In the genomic region with DNA sequence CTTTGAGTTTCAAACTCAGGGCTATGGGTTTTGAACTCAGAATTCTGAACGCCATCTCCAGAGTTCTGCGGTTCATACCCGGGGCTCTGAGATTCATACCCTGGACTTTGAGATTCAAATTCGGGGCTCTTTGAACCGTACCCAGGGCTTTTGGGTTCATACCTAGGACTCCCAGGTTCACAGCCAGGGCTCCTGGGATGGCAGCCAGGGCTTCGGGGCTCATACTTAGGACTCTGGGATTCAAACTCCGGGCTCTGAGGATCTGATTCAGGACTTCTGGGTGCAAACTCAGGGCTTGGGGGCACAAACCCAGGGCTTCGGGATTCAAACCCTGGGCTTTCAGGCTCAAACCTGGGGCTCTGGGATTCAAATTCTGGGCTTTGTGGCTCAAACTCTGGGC, we compare ENCODE assay signal across 7 mouse cellular contexts. TPM values are rescaled to one million over a fixed set of nuclear protein-coding genes. Genes with fewer than 3 reads are reported as not detected.
DNase-seq lines count a peak whose midpoint lies in the region; ATAC-seq and TF ChIP-seq lines count a peak whose summit lies in the region.

No protein-coding gene starts in this region.

- no peak overlapping the region for H3K27ac ChIP-seq in hindbrain, embryonic 11.5 days (ENCODE audit: low read depth, low read length)
- no peak overlapping the region for H3K27ac ChIP-seq in liver, embryonic 11.5 days (ENCODE audit: low read depth, low read length)

- no peak for DNase-seq in hindbrain, embryonic 11.5 days (ENCODE audit: low spot score)
- DNase-seq in liver, embryonic 11.5 days (ENCODE audit: low spot score): no peak
- no peak for DNase-seq in B cell, adult 2 months
- no peak for DNase-seq in testis, postnatal 10 days (ENCODE audit: low spot score)
- no peak for DNase-seq in lung, postnatal 25 days (ENCODE audit: low spot score)

- H3ac ChIP-seq in C2C12 (ENCODE audit: control insufficient read depth, insufficient read length, low read depth): no peak overlapping the region

- peak overlapping the region; percentile 61 for H3K4me2 ChIP-seq in hindbrain, embryonic 11.5 days (replicated peaks; ENCODE audit: low read depth, low read length)
- peak overlapping the region; percentile 70 for H3K4me2 ChIP-seq in liver, embryonic 11.5 days

- H3K27me3 ChIP-seq in C2C12 (ENCODE audit: control insufficient read depth, insufficient read depth, insufficient read length): no peaks in the 10 kb centered on the region
- H3K27me3 ChIP-seq in E14TG2a.4 (ENCODE audit: insufficient read depth, low read length): peaks cover 29% of the 10 kb centered on the region
- H3K27me3 ChIP-seq in hindbrain, embryonic 11.5 days (ENCODE audit: control insufficient read depth, insufficient read depth, low read length): no peaks in the 10 kb centered on the region
- no peaks in the 10 kb centered on the region for H3K27me3 ChIP-seq in liver, embryonic 11.5 days (replicated peaks; ENCODE audit: control insufficient read depth, insufficient read depth, low read length)

- no peak for ATAC-seq in hindbrain, embryonic 11.5 days (ENCODE audit: low FRiP score)
- ATAC-seq in liver, embryonic 11.5 days (replicated peaks; ENCODE audit: low FRiP score): no peak

- H3K9me3 ChIP-seq in E14TG2a.4 (ENCODE audit: low read length): no peaks in the 10 kb centered on the region
- no peaks in the 10 kb centered on the region for H3K9me3 ChIP-seq in hindbrain, embryonic 11.5 days (ENCODE audit: control insufficient read depth, low read length)
- H3K9me3 ChIP-seq in liver, embryonic 11.5 days (ENCODE audit: control insufficient read depth, low read length): no peaks in the 10 kb centered on the region

- H3K36me3 ChIP-seq in C2C12 (ENCODE audit: control insufficient read depth, insufficient read depth) (no peaks in the 10 kb centered on the region), E14TG2a.4 (ENCODE audit: insufficient read depth, low read length) (no peaks in the 10 kb centered on the region)
- 0 out of 2 replicates have a peak, but pooled peaks cover 2% of the 10 kb centered on the region for H3K36me3 ChIP-seq in hindbrain, embryonic 11.5 days (ENCODE audit: control insufficient read depth, insufficient read depth, low read length)
- peaks cover 6% of the 10 kb centered on the region for H3K36me3 ChIP-seq in liver, embryonic 11.5 days (ENCODE audit: control insufficient read depth, insufficient read depth, low read length)

- H3K4me3 ChIP-seq in C2C12 (ENCODE audit: insufficient read depth, poor library complexity, severe bottlenecking) (peak overlapping the region; percentile 59), E14TG2a.4 (replicated peaks; ENCODE audit: low read length) (peak overlapping the region; percentile 97)
- H3K4me3 ChIP-seq in hindbrain, embryonic 11.5 days (ENCODE audit: low read depth, low read length): peak overlapping the region; percentile 92
- peak overlapping the region; percentile 90 for H3K4me3 ChIP-seq in liver, embryonic 11.5 days (ENCODE audit: low read depth, low read length)

- H3K4me1 ChIP-seq in E14TG2a.4 (replicated peaks; ENCODE audit: low read depth, low read length): peaks cover 53% of the 10 kb centered on the region
- peaks cover 3% of the 10 kb centered on the region; the same call in 1 of the 2 replicates for H3K4me1 ChIP-seq in hindbrain, embryonic 11.5 days (replicated peaks; ENCODE audit: control insufficient read depth, insufficient read depth, low read length)
- peaks cover 23% of the 10 kb centered on the region for H3K4me1 ChIP-seq in liver, embryonic 11.5 days (replicated peaks; ENCODE audit: control insufficient read depth, insufficient read depth, low read length)

- peaks cover 8% of the 10 kb centered on the region for H3K79me3 ChIP-seq in C2C12 (ENCODE audit: low read depth)

- peak overlapping the region; percentile 94 for H3K9ac ChIP-seq in hindbrain, embryonic 11.5 days (ENCODE audit: low read depth, low read length)
- peak overlapping the region; percentile 86 for H3K9ac ChIP-seq in liver, embryonic 11.5 days (ENCODE audit: low read depth, low read length)

- TF ChIP-seq CTCF in C2C12 (IDR thresholded peaks at IDR 0.05; ENCODE audit: control insufficient read depth, insufficient read depth, insufficient read length): no peak
- TF ChIP-seq CTCF in E14TG2a.4 (conservative IDR thresholded peaks at IDR 0.05; ENCODE audit: low read length): no peak

- WGBS in hindbrain, embryonic 11.5 days: 90% methylated on average over 8 of the region's 8 CpGs
- WGBS in liver, embryonic 11.5 days: 90% methylated on average over 8 of the region's 8 CpGs

- H3K79me2 ChIP-seq in C2C12 (ENCODE audit: control insufficient read depth, insufficient read depth): peaks cover 12% of the 10 kb centered on the region

TF ChIP-seq in C2C12, 6 proteins besides CTCF, POLR2A, EP300 and RAD21:
- TF ChIP-seq USF1 (IDR thresholded peaks at IDR 0.05; ENCODE audit: low read depth) (no peak), FOSL1 (IDR thresholded peaks at IDR 0.05; ENCODE audit: insufficient read depth, low read length, poor library complexity, severe bottlenecking) (no peak), MYOG (IDR thresholded peaks at IDR 0.05; ENCODE audit: control insufficient read depth, extremely low read depth, insufficient read length) (no peak), MYOD1 (IDR thresholded peaks at IDR 0.05; ENCODE audit: control insufficient read depth, insufficient read length, low read depth) (no peak), CEBPB (IDR thresholded peaks at IDR 0.05; ENCODE audit: low read depth) (no peak), MAX (IDR thresholded peaks at IDR 0.05) (no peak)

RNA-seq across cellular contexts. Expression of gene Zfp768, which starts 1.0 kb away (rescaled TPM):
- 17.5 TPM for polyA plus RNA-seq in C2C12 (2012; fragmentation: generic; extraction: Trizol)
- polyA plus RNA-seq in hindbrain, embryonic 11.5 days (2014; fragmentation: Nextera tagmentation; extraction: Ambion mirVana): 5.1 and 5.7 TPM in 2 replicates
- polyA plus RNA-seq in liver, embryonic 11.5 days (2014; fragmentation: Nextera tagmentation; extraction: Ambion mirVana): 3.4 and 3.6 TPM in 2 replicates

RNA-seq across cellular contexts. Expression of gene Zfp747, which starts 31.5 kb away (rescaled TPM):
- 5.1 TPM for polyA plus RNA-seq in C2C12 (2012; fragmentation: generic; extraction: Trizol)
- 6.7 and 9.6 TPM in 2 replicates for polyA plus RNA-seq in hindbrain, embryonic 11.5 days (2014; fragmentation: Nextera tagmentation; extraction: Ambion mirVana)
- 4.9 and 5.8 TPM in 2 replicates for polyA plus RNA-seq in liver, embryonic 11.5 days (2014; fragmentation: Nextera tagmentation; extraction: Ambion mirVana)

RNA-seq across cellular contexts. Expression of gene 9130019O22Rik, which starts 42.6 kb away (rescaled TPM):
- 0.32 TPM for polyA plus RNA-seq in C2C12 (2012; fragmentation: generic; extraction: Trizol)
- polyA plus RNA-seq in hindbrain, embryonic 11.5 days (2014; fragmentation: Nextera tagmentation; extraction: Ambion mirVana): 5.4 and 6.2 TPM in 2 replicates
- 2.4 and 3.0 TPM in 2 replicates for polyA plus RNA-seq in liver, embryonic 11.5 days (2014; fragmentation: Nextera tagmentation; extraction: Ambion mirVana)

RNA-seq across cellular contexts. Expression of gene Itgal, which starts 48.3 kb away (rescaled TPM):
- polyA plus RNA-seq in C2C12 (2012; fragmentation: generic; extraction: Trizol): 0.07 TPM
- polyA plus RNA-seq in hindbrain, embryonic 11.5 days (2014; fragmentation: Nextera tagmentation; extraction: Ambion mirVana): 0.54 and 0.56 TPM in 2 replicates
- 6.2 and 6.5 TPM in 2 replicates for polyA plus RNA-seq in liver, embryonic 11.5 days (2014; fragmentation: Nextera tagmentation; extraction: Ambion mirVana)

RNA-seq across cellular contexts. Expression of gene E430018J23Rik, which starts 49.1 kb away (rescaled TPM):
- polyA plus RNA-seq in C2C12 (2012; fragmentation: generic; extraction: Trizol): 2.9 TPM
- 6.1 and 6.3 TPM in 2 replicates for polyA plus RNA-seq in hindbrain, embryonic 11.5 days (2014; fragmentation: Nextera tagmentation; extraction: Ambion mirVana)
- polyA plus RNA-seq in liver, embryonic 11.5 days (2014; fragmentation: Nextera tagmentation; extraction: Ambion mirVana): 3.3 and 4.2 TPM in 2 replicates
